Mouse (Mus musculus) right cerebral cortex, adult 18-20 months (tissue): ENCODE results near the gene Mlec.
"Not testable (repeated sequence)": the region's sequence is repeated elsewhere in the genome, so short reads cannot be mapped to it uniquely, and the experiment has no call there.

ENCODE experiments used
- DNase-seq: peaks from one replicate; pipeline ENCODE4 v3.0.0; 2022; ENCODE audit warnings: mixed read lengths

Mlec gene

GRCm38 (mm10) chr5:115124690-115125089, 33.3 kb downstream of the Mlec start:
- no peak for DNase-seq

- no peak for DNase-seq
Observed at GRCm38 (mm10) chr5:115120978-115121377, 37.0 kb downstream of the Mlec start.

GRCm38 (mm10) chr5:115118961-115119570, 38.9 kb downstream of the Mlec start, which contains the start of gene Acads:
Gene Acads, minus strand, starts transcription at chr5:115119346.
- peak; percentile 60 for DNase-seq

GRCm38 (mm10) chr5:115117467-115117866, 40.5 kb downstream of the Mlec start:
- no peak for DNase-seq

- DNase-seq = no peak
Observed at GRCm38 (mm10) chr5:115116426-115116825, 41.6 kb downstream of the Mlec start.

- no peak for DNase-seq
Observed at GRCm38 (mm10) chr5:115114501-115114900, 43.5 kb downstream of the Mlec start.

- DNase-seq = no peak
Observed at GRCm38 (mm10) chr5:115113244-115113643, 44.7 kb downstream of the Mlec start.

GRCm38 (mm10) chr5:115111156-115111555, 46.8 kb downstream of the Mlec start:
- no peak for DNase-seq

- not testable (repeated sequence) for DNase-seq
Observed at GRCm38 (mm10) chr5:115103253-115103652, 54.7 kb downstream of the Mlec start.

GRCm38 (mm10) chr5:115102231-115102630, 55.7 kb downstream of the Mlec start:
- no peak for DNase-seq

- DNase-seq = no peak
Observed at GRCm38 (mm10) chr5:115100473-115100872, 57.5 kb downstream of the Mlec start.

- no peak for DNase-seq
Observed at GRCm38 (mm10) chr5:115099991-115100390, 58.0 kb downstream of the Mlec start.

GRCm38 (mm10) chr5:115099530-115099929, 58.4 kb downstream of the Mlec start:
- no peak for DNase-seq

GRCm38 (mm10) chr5:115098195-115098594, 59.8 kb downstream of the Mlec start, which contains the start of gene Gm10401:
Gene Gm10401, minus strand, starts transcription at chr5:115098295.
- no peak for DNase-seq
